Mouse (Mus musculus) WW6 (cell line): ENCODE data around the gene Stox2.

ENCODE experiments used
- DNase-seq: peaks from one replicate; pipeline ENCODE4 v3.0.0-alpha.2; 2013; ENCODE audit warnings: low read depth, low spot score

Stox2 gene

DNA sequence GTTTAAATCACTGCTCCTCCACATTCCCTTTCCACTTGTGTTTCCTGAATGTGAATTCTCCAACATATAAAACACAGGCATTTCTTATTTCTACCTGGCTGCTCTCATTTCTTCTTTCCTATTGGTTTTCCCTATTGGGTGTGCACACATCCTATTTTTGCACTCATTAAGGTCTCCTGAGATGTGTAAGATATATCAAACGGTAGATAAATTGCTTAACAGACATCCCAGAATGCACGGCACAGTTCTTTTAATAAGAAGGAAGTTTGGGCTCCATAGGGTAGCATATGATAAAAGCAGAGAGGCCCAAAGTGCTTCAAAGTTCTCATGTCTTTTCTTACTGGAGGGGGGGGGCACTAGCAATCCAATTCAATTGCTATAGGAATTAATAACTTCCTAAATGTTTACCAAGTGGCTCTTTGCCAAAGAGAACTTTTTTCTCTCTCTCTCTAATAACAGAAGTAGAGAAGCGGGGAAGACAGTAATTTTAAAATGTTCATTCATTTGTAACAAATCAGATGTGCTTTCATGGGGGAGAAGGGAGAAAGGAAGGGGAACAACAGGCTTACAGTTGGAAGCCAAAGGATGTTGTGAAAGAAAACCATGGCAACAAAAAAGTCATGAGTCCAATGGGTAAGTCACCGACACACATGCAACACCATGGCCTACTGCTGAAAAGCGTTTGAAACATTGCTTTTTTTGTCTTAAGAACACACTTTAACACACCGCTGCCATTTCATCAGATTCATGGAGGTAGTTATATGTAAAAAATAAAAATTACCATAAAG is 263.2 kb downstream of the Stox2 start:
- DNase-seq = no peak

DNA sequence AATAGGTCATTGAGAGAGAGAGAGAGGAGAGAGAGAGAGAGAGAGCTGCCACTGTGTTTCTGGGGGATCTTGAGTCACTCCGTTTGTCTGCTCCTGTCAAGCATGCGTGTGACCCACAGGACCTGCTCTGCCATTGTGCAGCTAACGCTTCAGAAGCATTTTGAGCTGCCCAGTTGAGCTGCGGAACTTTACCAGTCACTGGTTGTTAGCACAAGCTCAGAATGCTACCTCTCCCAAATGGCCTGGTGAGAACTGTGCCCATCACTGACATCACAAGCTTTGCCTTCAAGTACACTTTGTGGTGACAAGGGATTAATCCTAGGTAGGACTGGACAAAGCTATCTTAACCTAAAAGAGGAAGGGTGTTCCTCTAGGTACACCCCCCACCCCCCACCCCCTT is 263.9 kb downstream of the Stox2 start:
- no peak for DNase-seq

DNA sequence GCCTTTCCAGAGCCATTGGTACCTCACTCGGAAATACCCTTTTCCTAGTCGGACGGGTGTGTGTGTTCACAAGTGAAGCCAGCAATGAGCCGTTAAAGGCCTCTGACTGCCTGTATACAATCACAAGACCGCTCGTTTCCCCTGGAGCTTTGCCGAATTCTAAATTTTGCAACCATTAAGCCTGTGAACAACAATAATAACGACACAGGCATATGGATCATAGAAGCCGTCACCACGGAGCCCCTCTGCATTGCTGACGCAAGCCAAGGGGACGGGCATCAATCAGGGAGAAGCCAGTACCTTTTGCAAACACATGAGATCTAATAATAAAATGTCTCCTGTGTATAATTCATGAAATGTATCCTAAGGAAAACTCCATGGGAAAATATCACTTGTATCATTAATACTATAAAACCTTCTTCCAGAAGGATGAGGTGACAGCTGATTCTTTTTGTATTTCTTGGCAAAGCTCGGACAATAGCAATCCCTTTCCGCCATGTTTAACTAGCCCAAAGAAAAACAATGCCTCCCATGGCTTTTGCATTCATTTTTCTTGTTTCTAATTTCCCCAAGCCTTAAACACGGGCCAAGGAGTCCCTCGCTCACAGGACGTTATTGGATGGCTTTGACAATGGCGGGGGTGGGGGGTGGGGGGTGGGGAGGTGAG is 265.0 kb downstream of the Stox2 start:
- no peak for DNase-seq

DNA sequence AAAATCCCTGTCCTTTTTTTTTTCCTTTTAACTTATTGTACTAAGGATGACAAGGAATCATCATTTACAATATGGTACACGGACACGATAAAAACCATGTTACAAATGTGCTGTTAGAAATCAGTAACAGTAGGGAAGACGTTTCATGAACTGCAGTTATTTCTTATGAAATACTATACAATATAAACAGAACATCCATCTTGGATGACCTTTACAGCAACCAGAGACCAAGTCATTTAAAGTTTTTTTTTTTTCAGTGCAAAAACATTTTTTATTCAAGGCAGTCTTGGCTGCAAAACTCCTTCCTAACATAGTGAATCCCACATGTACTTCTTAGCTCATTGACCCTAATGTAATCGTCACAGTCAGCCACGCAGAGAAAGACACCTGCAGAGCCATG is 266.0 kb downstream of the Stox2 start:
- DNase-seq = no peak

DNA sequence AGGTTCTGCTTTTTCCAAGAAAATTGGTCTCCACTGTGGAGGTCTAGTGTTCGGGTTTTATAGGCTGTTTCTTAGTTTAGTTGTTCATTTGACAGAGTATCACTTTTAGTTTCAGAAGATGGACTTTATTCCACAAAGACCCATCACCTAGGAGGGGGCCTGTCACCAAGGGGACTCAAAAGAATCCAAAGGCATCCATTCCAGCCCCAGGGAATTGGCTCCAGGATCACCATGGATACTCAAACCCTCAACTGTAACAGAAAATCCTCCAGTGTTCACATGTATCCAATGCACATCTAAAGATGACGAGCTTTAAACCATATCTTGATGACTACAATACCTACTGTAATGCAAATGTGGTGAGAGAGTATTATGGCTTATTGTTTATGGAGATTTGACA is 267.4 kb downstream of the Stox2 start:
- DNase-seq = no peak

DNA sequence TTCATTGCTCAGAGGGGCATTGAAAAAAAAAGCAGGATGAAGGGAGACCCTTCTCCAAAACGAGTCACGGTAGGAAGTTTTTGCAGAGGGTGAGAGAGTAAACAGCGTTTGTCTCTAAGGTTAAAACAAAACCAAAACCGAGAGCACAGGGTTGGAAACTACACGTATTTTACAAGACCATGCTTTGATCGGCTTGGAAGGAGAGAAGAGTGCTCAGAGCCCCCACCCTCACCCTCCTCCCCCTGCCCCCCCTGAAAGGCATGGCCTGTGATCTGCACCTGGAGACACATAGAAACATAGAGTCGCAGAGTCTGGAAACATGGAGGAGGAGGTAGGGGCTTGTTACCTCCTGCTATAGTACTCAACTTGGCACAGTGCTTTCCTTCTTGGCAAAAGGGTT is 272.3 kb downstream of the Stox2 start:
- no peak for DNase-seq

DNA sequence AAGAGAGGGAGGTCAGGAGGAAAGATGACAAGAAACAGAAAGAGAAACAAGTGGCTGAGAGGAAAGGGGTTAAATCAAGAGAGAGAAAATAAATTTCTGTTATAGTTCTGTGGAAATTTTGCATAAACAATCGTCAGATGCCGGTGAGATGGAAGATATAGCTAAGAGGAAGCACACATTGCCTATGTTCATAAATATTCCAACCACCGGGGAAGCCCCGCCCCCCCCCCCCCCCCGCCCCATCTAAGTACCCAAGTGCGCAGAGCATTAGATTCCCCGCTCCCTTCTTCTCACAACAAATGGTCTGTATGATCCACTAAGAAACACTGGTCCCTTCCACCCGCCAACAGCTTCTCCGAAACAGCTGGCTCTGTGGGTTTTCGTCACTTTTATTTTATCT is 273.3 kb downstream of the Stox2 start:
- no peak for DNase-seq

DNA sequence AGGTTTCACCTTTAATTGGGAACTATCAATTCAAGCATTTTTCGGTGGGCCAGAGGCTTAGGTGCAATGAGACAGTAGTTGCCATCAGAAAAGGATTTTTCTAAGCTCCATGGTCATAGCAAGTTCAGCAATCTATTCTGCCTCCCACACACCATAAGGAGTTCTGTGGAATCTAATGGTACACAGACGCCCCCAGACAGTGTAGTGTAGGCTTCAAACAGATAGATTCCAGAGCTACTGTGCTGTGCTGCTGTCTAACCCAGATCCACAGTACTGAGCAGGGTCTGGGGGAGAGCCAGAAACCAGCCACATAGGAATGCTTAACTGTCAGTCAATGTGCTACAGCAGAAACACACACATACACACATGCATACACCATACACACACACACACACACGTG is 285.5 kb downstream of the Stox2 start:
- DNase-seq = no peak

DNA sequence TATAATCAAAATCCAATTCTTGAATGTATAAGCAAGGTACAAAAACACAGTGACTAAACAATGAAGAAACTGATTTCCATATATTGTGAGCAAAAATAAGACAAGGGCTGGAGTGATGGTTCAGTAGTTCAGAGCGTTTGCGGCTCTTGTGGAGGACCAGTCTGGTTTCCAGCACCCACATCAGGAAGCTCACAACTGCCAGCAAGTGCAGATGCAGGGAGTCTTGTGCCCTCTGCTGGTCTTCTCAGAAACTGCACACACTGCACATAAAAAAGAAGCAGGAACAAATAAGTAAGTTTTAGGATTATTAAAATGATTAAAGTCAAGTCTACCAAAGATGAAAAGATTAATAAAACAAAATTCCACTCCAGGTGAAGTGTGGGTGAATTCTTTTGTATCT is 291.6 kb downstream of the Stox2 start:
- DNase-seq = no peak

DNA sequence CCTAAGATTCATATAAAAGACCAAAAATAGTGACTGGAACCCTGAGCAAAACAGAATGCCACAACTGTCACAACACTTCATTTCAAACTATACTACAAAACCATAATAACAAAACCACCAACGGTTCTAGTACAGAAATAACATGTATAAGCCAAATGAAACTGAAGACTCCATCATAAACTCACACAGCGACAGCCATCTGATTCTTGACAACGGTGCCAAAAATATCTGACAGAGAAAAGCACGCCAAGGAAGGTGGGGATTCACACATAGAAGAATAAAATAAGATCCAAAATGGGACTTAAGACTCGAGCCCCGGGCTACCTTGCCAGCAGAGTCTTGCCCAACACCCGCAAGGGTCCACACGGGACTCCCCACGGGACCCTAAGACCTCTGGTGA is 300.9 kb downstream of the Stox2 start:
- no peak for DNase-seq

DNA sequence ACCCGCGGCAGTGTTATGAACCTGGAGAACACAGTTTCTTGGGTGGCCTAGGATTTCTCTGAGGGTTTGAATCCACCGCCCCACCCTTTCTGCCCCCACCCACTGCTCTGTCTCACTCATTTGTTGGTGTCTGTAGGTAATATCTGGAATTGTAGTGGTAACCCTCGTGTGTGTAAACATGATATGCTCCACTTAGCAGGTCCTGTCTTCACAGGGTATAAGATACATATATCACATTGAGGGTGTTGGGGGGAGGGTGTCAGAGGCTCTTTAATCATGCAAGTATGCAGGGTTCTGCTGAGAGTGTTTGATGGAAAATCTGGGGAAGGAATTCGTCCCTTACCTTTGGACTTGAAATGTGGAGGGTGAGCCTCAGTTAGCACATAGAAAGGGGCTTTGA is 310.1 kb downstream of the Stox2 start:
- no peak for DNase-seq

DNA sequence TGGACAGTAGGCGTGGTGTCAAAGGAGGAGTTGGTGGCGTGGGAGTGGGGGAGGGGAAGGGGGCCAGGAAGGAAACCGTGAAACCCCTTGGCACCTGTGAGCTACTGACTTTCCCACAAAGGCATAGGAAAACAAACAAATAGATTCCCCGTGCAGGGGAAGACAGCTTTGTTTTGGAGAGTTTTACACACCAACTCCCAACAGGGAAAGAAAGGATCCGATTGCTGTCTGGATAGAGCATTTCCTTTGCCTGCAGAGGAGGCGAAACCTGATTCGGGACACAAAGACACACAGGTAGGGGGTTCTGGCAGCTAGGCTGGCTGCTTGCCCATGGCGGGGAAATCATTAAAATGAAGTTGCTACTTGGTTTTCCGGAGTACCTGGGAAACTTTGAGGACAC is 310.6 kb downstream of the Stox2 start:
- no peak for DNase-seq

DNA sequence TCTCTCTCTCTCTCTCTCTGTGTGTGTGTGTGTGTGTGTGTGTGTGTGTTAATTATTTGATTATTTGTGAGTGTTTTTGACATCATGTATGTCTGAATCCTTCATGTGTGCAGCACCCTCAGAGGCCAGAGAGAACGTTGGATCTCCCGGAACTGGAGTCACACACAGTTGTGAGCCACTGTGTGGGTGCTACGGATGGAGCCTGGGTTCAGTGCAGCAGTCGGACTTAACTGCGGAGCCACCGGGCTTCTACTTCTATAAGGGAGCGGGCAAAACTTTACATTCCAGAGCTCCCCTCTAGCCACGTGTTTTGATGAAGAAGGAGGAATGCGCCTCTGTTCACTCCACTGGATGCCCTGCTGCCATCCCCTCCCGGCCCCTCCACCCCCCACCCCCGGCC is 311.4 kb downstream of the Stox2 start:
- DNase-seq = no peak

DNA sequence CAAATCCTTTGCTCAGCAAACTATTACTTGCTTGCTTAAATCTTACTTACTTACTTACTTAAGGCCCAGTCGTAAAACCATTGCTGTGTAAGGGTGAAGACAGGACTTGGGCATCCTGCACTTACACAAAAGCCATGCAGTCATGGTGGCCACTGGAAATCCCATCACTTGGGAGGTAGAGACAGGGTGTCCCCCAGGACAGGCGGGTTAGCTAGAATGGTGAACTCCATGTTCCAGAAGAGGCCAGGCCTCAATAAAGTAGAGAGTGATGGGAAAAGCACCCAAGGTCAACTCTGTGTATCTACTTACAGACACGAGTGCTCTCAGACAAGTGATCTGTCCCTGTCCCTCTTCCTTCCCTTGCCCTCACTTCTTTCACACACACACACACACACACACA is 312.8 kb downstream of the Stox2 start:
- DNase-seq = no peak
